Mouse (Mus musculus) layer of hippocampus, postnatal 14 days (tissue): Measurements from ENCODE around the gene Mfap4. TPM values are rescaled to one million over a fixed set of nuclear protein-coding genes. Genes with fewer than 3 reads are reported as not detected.
A peak's percentile ranks its signal among the peaks of the same experiment; 100 is the strongest.

Experiments
- DNase-seq, 2 experiments: peaks; one replicate each; pipeline ENCODE4 v3.0.0; 2021 to 2022; ENCODE audit warnings: low spot score in 2 of 2, mixed read lengths in 1 of 2
- total RNA-seq, 2 experiments: library from RNA; stranded (reverse); gene quantifications; 2 replicates each; pipeline ENCODE4 v1.2.3; 2021

Gene Mfap4
- total RNA-seq, 2 experiments from 2014 or later: 8.5 to 12.5 TPM

DNA sequence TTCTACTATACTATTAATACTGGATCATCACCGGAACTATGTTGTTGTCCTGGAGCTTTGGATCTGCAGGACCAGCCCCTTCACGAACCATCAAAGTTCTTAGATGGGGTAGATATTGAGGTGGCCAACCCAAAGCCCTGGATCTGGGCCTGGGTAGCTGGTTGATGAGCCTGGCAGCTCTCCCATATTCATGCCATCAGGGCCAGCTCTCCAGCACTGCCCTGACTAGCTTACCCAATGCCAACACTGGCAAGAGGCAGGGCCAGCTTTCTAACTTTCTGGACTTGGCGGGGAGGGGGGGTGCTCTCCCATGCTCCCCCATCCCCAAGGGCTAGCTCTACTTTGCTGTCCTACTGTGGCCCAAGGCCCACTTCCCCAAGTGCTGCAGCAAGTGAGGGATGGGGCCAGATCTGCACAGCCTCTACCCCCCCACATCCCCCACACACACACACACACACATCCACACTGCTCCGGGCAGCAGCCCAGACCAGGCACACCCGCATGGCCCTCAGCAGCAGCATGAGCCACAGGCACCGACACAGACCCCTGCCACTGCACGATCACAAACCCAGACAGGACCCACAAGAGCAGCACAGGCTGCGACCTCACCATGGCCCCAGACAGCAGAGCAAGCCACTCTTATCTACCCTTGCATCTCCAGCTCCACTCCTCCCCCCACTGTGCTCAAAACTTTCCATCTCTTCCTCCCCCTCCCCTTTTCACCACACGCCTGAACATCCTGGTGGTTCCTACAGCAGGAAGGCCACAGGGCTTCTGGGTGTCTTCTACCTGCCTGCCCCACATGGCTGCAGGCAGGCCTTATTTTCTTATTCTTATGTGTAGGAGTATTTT is 3.8 kb upstream of the Mfap4 start:
- no peak for DNase-seq

DNA sequence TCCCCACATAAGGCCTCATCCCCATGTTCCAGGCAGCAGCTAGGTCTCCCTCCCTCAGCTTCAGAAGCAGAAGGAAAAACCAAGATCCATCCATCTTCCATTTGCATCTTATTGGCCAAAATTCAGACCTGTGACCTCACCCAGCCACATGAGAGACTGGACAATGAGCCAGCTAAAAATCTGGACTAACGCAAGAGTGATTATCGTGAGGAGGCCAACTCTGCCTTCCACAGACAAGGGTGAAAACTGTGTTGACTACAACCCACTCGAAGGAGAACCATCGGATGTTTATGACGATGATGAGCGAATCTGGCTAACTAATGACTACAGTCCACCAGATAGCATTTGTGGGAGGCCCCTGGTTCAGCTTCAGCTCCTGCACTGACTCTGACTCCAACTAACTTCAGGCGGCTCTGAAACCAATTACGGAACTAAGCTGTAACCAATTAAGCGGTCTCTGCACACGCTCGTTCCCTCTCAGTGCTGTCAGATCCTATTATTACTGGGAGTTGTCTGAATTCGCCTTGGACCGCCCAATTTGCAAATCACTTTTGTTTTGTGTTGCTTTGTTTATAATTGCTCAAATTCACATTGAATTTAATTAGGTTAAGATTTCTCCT is 1.9 kb upstream of the Mfap4 start:
- DNase-seq: no peak

DNA sequence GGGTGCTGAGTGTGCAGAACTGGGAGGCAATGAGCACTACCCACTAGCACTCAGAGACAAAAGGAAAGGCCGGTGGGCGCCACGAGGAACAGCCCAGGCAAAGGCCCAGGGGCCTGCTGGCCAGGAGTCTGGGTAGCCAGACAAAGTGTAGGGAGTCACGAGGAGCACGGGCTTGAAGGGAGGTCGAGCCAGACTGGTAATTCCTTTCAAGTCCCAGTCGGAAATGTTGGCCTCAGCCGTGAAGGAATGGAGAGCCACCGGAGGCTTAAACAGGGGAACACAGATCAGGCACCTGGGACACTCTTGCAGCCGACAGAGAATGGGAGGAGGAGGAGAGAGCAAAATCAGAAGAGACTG is 997 bp upstream of the Mfap4 start:
- no peak for DNase-seq

DNA sequence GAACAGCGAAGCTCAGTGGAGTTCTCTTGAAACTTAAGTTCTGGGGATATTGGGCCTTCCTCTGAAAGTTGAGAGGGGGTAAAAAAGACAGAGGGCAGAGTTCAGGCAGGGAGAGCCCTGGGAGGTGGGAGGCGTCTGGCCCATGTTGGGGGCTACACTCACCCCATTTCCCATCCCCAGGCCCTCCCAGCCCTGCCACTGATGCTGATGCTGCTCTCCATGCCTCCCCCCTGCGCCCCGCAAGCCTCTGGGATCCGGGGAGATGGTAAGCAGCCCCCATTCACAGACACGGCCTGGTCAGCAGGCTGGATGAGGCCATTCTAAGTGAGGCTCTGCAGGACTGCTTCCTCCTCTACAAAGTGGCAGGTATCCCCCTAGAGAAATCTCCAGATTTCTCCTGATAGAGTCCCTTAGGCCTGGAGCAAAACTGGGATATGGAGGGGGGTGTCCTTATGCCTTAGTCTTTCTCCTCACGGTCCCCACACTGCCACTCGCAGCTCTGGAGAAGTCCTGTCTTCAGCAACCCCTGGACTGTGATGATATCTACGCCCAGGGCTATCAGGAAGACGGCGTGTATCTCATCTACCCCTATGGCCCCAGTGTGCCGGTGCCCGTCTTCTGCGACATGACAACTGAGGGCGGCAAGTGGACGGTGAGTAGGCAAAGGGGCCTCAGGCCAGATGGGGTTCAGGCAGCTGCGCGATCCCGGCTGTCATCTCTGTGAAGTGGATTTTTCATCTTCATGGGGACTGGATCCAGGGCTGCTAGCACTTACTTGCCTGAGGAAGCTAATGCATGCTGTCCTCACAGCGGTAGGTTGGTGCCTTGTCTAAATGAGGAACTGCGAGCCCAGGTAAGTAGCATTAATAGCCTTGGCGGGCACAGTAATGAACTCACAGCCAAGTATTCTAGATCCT is 568 bp downstream of the Mfap4 start:
- DNase-seq: no peak

DNA sequence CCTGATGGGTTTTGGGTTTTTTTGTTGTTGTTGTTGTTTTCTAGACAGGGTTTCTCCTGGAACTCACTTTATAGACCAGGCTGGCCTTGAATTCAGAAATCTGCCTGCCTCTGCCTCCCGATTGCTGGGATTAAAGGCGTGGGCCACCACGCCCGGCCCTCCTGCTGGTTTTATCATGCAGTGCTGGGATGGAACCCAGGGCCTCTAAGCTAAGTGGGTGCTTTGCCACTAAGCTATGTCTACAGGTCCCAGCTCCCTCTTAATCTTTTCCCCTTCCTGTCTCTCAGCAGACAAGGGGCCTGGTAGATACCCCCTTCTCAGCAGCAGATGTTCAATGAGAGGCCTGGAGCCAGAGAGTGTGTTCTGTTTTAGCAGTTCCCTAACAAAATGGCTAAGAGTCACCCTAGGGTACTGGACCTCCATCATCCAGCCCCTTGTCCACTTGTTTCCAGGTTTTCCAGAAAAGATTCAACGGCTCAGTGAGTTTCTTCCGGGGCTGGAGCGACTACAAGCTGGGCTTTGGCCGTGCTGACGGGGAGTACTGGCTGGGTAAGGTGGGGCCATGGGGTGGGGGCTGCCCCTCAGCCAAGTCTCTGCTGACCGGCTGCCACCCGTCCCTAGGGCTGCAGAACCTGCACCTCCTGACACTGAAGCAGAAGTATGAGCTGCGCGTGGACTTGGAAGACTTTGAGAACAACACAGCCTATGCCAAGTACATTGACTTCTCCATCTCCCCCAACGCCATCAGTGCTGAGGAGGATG is 1.4 kb downstream of the Mfap4 start:
- no peak for DNase-seq

DNA sequence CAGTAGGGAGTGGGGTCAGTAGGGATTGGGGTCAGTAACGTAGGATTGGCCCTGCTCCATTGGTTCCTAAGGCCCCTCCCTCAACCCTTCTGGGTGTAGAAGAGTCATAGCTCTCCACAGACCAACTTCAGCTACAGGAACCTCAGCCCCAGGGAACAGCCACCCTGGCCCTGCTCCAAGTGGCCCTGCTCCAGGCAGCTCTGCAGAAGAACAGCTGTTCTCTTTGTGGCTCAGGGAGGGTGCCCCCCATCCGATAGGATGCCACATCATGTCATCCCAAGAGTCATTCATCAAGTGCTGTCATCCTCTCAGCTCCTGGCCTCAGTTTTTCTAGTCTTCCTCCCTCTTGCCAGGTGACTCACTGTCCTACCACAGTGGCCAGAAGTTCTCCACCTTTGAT is 2.2 kb downstream of the Mfap4 start:
- peak in 1 of 2 experiments; percentile 33 for DNase-seq

DNA sequence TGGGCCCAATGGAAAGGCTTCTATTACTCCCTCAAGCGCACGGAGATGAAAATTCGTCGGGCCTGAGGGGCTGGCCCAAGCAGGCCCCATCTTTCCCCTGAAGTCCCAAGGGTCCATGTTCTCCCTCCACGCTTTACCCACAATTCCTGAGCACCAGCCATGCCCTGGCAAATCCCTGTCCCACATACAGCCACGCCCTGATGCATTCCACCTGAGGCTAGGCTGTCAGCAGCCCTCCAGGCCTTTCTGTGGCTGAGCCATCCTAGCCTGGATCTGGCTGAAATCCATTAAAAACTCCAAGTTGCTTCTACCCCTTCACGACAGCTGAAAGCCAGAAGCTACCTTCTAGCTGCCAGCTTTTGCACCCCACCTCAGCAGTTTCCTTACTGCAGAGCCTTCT is 2.7 kb downstream of the Mfap4 start:
- DNase-seq: peak in 1 of 2 experiments; percentile 14

DNA sequence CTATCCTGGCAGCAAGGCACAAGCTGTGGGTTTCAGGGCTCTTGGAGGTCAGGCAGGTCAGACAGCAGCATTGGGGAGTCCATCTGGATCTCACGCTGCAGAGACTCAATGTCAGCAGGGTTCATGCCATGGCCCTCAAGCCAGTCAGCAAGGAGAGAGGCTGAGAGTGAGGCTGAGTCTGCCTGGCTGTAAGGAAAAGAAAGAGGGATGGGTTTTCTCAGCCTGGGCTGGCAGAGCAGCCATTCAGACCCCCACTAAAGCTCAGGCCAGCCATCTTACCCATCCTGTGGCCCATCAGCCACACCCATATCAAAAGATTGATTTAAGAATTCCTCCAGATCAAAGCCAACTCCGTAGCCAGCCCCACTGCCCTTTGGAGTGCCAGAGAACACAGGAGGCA is 3.9 kb downstream of the Mfap4 start:
- DNase-seq: no peak

DNA sequence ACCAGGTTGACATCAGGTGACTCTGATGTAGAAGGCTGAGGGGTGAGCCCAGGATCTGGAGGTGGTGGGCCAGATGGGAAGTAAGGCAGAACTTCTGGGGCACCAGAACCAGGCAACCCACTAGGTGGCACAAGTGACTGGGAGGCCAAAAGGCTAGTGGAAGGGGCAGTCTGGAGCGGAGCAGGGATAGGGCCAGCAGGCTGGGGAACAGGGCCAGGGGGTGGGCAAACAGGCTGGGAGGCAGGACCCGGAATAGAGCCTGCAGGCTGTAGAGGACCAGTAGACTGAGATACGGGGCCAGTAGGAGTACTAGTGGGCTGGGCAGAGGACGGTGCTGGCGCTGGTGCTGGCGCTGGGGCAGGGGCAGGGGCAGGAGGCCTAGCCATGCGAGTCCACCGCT is 4.6 kb downstream of the Mfap4 start:
- no peak for DNase-seq

DNA sequence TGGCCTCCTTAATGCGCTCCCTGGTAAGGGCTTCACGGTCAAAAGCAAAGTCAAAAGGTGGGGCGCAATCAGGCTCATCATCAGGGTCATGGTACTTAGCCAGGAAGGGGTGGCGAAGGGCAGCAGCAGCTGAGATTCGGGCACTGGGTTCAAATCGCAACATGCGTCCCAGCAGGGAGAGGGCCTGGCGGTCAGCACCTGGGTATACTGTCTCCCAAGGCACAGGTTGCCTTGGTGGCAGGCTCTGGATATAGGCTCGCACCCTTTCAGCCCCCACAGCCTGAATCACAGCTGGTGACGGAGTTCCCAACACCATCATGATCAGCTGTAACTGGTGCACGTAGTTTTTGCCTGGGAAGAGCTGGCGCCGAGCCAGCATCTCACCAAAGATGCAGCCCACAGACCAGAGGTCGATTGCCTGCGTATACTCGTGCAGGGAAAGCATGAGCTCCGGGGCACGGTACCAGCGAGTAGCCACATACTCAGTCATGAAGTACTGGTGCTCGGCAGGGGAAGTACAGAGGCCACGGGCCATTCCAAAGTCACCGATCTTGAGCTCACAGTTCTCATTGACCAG is 5.8 kb downstream of the Mfap4 start:
- DNase-seq: no peak

DNA sequence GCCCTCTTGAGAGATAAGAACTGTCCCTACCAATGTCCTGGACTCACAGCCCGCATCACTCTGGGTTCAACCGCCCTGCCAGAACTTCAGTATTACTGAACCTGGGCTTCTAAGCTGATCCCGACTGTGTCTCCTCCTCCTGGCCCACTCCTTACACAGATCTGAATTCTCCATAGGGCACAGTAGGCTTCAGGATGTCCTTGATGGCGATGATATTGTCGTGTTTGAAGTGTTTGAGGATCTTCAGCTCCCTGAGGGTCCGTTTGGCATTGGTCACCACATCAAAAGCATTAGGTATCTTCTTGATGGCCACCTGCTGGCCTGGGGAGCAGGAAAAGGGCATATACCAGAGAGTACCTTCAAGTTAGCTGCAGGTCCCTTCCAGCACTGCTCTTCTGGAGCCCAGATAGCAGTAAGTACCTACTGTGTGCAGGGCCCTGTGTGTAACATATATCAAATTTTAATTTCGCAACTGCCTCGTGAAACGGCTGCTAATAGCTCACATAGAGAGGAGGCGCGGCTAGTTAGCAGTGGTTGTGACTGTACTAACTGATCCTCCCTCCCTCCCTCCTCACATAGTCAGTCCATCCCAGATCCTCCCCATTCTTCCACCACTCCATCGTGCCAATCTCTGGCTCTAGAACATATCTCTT is 7.6 kb downstream of the Mfap4 start:
- no peak for DNase-seq

DNA sequence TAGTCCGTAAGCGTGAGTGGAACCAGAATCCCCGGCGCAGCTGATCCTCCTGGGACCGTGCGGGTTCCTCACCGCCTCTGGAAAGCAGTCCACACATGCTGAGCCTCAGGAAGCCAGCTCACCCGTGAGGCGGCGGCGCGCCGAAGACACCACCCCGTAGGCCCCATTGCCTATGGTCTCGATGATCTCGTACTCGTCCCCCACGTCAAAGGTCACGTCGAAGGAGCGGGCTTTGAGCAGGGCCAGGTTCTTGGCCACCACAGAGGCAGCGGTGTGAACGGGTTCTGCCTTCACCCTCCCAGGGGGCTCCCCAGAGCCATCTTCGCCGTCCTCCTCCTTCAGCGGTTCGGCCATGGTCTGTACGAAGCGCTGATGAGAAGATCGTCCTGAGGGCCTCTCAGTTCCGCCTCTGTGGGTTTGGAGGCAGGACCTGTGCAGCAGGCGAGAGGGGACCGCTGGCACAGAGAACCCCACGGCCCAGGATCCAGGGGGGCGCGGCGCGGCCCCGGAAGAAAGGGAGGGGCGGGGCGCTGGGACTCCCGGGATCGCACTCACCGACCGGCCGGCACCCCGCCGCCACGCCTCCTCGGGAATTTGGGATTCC is 8.4 kb downstream of the Mfap4 start:
- DNase-seq: no peak

DNA sequence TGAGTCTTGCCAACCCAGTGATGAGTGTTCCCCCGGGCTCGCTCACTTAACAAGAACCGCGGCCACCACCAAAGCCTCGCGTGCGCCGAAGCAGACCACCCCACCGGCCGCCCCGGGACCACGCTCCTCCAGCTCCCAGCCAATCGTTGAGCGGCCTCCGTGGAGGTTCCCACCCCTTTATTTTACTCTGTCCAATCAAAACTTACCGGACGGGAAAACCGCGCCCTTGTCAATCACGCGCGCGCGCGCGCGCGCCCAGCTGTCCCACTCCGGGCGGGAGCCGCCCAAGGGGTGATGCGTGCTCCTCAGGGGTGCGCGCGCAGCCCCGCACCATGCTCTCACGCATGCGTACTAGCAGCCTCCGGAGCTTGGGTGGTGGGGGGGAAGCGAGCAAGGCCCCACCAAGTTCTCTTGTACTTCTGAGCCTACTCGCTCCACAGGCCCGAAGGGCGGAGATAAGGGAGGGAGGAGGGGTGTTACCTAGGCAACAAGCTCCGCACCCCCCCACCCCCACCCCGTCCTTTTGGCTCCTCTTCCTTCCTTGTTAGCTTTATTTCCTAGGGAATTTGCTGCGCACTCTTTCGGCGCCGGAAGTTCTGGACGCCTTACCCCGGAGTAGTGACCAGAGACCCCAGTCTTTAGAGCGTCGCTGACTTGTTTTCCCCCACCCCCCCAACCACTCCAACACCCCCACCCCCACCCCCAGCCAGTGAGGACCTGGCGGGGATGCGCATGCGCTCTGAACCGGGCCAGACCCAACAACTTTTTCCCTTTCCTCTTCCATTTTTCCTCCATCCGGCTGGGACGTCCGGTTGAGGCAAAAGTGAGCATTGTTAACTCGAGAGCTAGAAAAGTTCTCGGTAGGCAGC is 9.1 kb downstream of the Mfap4 start, which contains the start of gene Mapk7:
Mapk7 (minus strand) TSS at position 278 of the 869 bp plus-strand sequence.
- peak; percentile 97 to 98 for DNase-seq

DNA sequence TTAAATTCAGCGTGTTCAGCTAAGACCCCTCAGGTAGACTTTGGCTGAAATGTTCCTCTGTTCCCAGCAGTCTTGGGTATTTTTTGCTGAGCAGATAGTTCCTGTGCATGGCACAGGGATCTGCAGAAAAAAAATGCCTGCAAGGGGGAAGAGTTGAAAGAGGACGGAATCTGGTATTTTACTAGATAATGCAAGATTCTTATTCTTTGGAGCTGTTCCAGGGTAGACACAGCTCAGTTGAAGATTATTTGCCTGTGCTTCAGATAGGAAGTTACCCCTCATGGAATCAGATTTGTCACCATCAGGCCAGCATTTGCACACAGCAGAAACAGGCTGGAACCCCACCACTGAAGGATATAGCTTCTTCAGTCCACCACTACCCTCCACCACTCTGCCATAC is 10.3 kb downstream of the Mfap4 start:
- DNase-seq: no peak

DNA sequence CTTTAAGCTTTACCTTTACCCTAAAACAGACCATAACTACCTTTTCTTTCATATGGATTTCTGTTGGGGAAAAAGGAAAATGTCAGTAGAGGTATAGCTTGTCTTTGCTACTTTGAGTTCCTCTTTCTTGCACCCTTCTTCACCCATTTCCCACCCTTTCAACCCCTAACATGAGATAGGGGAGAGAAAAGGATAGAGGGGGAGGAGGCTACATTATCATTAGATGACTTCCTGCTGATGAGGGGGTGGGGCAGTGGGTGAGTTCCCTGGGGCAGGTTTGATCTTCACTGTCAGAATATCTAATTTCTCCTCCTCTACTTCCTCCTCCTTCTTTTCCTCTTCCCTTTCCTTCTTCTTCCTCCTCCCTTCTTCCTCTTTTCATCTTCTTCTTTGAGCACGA is 12.3 kb downstream of the Mfap4 start:
- no peak for DNase-seq

DNA sequence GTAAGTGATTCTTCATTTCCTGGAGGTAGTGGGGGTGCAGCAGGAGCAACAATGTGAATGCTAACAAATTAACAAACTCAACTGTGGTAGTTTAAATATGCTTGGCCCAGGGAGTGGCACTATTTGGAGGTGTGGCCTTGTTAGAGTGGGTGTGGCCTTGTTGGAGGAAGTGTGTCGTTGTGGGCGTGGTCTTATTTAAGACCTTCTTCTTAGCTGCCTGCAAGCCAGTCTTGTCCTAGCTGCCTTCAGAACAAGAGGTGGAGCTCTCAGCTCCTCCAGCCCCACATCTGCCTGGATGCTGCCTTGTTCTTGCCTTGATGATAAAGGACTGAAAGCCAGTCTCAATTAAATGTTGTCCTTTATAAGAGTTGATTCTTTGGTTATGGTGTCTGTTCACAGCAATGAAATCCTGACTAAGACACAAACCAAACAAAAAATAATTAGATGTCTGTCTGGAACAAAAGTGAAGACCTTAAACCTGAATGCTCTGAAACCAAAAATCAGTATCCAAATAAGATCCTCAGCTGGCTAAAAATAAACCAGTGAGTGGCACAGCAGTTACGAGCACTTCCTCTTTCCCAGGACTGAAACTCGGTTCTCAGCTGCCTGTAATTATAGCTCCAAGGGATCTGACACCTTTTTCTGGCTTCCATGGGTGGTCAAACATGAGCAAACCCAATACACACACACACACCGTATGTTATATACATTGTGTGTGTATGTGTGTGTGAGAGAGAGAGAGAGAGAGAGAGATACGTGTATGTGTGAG is 13.7 kb downstream of the Mfap4 start:
- no peak for DNase-seq

DNA sequence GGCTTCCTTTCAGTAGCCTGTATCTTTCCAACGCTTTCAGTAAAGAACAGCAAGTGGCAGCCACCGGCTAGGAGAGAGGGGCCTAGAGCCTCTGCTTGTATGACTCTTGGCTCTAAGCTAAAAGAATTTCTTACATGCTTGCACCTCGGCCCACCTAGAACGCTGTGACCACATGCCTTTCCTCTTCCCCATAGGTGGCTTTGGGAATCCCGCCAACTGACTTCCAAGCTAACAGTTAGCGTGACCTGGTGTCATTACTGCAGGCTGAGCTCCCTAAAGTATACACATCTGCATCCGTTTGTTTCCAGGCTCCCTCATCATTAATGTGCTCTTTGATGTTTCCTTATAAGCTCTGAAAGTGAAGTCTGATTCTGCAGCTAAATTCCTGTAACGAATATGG is 18.7 kb downstream of the Mfap4 start:
- DNase-seq: no peak

DNA sequence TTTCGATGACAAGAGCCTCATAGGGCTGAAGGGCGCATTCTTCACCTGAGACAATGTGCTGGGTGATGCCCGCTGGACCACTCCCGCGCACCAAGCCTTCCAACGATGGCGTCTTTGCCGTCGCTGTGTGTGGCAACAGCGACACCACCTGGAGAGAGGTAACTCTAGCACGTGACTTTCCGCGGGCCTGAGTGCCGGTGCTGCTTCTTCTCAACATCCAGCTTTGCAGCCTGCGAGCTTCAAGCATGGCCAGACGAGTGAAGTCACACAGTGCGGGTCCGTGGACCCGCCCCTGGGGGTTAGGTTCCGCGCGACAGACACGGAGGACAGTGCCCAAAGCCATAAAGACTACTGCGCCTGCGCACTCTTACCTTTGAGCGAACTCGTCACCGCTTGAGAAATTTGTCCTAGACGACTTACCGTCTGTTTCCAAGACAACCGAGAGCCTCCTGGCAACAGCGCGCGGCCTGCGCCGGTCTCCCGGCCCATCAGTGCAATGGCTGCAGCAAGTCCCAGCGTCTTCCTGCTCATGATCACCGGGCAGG is 19.6 kb downstream of the Mfap4 start, which contains the start of gene B9d1:
B9d1 (plus strand) TSS at position 432 of the 545 bp plus-strand sequence.
- peak; percentile 98 to 99 for DNase-seq
